Mouse (Mus musculus): ENCODE data around the gene Cpeb4.

The Cpeb4 gene

DNA sequence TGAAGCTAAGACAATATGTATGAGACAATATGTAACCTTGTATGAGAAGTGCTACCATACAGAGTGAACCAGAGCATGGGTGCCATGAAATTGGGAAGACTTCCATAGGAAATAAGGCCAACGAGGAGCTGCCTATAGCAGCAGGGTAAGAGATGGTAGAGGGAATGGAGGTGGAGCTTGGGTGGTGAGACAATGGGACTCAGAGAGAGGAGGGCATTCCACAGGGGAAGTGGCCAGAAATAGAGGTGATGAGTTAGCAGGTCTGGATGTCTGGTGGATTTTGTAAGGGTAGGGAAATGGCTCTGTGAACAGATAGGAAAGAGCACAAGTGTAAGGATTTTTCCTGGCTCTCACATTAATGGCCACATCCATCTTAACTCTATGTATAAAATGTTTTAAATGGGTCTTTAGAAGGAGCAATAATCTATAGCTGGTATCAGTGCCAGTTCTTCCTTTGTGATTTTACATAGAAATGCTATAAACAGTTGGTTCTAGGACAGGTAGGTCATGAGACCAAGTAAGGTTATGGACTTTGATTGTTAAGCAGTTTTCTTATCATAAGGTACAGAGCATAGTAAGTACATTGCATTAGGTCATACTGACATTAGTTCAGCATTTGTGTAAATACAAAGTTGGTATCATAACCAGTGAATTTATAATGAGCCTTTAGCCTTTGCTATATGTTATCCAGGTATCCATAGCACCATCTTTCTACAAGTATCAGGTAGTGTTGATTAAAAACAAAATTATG is 30.4 kb downstream of the Cpeb4 start:
- no peak for DNase-seq

- no peak for DNase-seq
These were observed 34.5 kb downstream of the Cpeb4 start for GRCm38 (mm10) chr11:31906499-31906898.

DNA sequence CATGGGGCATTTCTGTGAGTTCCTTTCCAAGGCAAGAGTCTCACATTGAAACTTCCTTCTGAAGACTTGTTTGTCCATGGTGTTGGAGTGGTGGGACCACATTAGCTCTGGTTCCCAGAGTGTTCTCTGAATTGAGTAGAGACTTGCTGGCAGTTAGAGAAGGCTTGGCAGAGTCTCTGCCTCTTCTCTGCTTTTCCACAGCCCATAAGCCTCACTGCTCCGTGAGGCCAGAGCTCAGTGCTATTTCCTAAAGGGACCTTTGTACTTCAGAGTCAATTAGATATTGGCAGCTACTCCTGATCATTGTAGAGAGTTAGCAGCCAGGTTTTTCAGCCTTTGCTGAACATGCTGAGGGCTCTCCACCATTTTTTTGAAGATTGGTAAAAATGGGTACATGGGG is 35.6 kb downstream of the Cpeb4 start:
- DNase-seq, result no peak

DNA sequence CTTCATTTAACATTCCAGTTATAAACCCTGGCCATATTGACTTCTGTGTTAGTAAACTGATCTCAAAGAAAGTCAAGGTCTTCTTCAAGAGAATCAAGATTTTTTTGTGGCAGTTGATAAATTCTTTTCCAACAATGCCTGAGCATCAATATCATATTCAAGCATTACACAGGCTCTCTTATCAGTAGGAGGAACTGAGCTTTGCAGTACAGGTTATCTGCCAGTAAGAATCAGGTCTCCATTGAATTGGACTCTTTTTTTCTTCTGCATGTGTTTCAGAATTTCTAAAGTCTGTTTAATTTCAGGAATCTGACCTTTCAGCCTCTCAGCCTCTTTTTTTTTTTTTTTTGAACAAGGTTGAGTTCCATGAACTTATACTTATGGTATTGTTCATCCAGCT is 40.9 kb downstream of the Cpeb4 start:
- DNase-seq, result no peak

DNA sequence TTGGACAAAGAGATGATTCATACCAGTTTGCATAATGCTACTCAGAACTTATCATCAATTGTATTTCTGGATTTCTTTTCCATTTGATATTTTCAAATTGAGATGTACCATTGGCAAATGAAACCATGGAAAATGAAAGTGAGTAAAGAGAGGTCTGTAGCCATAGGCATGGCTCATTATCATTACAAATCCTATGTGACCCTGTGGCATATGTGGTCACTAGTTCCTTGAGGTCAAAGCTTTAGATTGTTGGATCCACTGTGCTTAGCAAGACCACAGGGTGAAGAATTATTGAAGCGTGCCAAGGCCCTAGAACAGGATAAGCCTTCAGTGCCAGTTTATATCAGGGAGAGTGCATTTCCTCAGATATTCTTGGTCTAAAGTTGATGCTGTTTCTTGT is 45.8 kb downstream of the Cpeb4 start:
- DNase-seq, result no peak

- DNase-seq, result no peak
These were observed 58.0 kb downstream of the Cpeb4 start for GRCm38 (mm10) chr11:31930051-31930450.

GRCm38 (mm10) chr11:31935652-31936051 is 63.6 kb downstream of the Cpeb4 start:
- no peak for DNase-seq

GRCm38 (mm10) chr11:31936910-31937525 is 65.0 kb downstream of the Cpeb4 start:
- no peak for DNase-seq

DNA sequence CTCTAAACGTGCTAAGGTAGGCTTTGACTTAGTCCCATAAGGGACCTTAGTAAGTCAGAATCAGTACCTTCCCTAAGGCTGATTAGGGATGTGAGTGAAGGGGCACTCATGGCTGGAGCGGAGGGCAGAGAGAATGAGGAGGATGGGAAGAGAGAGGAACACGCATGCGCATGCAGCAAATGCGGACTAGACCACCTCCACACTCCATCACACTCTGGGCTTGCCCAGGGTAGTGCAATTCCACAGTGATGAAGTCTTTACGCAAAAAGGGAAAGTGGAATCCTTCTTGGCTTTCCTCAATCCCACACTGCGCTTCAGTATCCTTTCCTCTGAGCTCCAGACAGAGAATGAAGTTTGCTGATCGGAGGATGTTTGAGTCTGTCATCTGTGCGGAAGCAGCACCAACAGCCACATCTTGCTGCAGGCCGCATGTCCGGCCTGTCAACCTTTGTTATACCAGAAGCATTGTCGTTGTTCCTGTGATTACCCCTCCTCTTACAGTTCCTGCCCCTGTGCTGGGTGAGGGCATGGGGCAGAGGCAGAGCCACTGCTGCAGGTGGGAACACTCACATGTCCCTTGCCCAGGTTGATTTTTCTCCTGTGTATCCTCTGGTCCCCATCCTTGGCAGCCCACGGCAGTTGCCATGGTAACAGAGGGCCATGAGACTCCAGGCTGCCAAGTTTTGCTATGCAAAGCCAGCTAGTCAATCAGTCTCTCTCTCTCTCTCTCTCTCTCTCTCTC is 69.1 kb downstream of the Cpeb4 start:
- DNase-seq, result no peak

GRCm38 (mm10) chr11:31941640-31942638 is 69.9 kb downstream of the Cpeb4 start:
- peak; percentile 57 to 63 for DNase-seq

- DNase-seq, result peak; percentile 30 to 61
These were observed 73.5 kb downstream of the Cpeb4 start for GRCm38 (mm10) chr11:31945471-31945870.

- DNase-seq, result peak; percentile 34 to 52
These were observed 76.7 kb downstream of the Cpeb4 start for GRCm38 (mm10) chr11:31948462-31949330.

- peak; percentile 59 to 69 for DNase-seq
These were observed 77.3 kb downstream of the Cpeb4 start for GRCm38 (mm10) chr11:31949331-31949785.

DNA sequence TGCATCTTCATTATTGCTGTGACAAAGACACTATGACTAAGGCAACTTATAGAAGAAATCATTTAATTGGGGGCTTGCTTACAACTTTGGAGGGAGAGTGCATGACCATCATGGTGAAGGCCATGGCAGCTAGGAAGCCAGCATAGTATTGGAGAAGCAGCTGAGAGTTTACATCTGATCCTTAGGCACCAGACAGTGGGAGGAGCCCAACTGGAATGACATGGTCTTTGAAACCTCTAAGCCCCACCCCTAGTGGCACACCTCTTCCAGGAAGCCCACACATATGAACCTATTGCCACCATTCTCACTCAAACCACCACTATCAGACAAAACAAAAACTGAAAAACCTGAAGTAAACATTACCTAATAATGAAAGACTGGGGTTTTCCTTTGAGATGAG is 88.1 kb downstream of the Cpeb4 start:
- no peak for DNase-seq

DNA sequence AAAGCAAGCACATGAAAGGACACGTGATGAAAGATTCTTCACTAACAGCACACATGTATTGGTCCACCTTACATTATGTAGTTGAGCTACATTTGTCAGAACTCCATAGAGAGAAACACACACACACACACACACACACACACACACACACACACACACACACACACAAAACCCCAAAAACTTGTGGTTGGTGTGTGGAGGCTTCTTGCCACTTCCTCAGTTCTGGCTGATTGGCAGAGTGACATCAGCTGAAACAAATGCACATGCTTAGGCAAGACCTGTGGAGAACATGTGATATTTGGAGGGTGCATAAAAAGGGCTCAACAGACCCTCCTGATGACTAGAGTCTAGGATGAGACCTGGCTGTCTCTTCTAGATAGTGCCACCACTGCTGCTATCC is 92.0 kb downstream of the Cpeb4 start:
- no peak for DNase-seq

GRCm38 (mm10) chr11:31965256-31966134 is 93.5 kb downstream of the Cpeb4 start, which contains the start of gene 4930524B15Rik:
4930524B15Rik (plus strand) TSS chr11:31965592.
- no peak for DNase-seq

GRCm38 (mm10) chr11:31974132-31974531 is 102.1 kb downstream of the Cpeb4 start:
- DNase-seq, result no peak

DNA sequence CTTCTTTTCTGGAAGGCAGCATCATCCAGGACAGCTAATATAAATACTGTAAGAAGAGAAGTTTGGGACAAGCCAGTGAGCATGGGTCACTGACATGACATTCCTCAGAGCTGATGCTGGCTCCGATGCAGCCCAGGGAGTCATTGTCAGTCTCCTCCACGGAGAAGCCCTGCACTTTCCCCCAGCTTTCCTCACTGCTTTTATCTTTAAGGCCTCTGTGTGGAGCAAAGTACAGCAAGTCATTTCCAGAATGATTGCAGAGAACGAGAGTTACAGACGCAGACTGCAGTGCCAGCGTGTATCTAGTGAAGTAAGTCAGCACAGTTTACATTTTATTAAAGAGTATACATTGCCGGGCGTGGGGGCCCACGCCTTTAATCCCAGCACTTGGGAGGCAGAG is 102.8 kb downstream of the Cpeb4 start:
- DNase-seq, result no peak

DNA sequence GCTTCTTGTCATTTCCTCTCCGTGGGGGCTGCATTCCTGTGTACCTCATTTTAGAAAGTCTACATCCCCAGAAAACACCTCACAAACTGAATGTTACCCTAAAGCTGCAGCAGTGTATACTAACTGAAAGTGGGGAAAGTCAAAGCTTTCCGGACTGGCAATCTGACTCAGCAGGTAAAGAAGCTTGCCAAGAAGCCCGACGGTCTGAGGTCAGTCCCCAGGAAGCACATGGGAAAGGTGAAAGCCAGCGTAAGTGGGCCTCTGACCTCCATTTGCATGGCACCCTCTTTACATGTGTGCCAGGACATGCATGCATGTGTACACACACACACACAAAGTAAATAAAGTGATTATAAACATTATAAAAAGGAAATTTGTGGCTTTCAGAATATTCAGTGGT is 103.7 kb downstream of the Cpeb4 start:
- DNase-seq, result no peak

- no peak for DNase-seq
These were observed 104.1 kb downstream of the Cpeb4 start for GRCm38 (mm10) chr11:31976137-31976536.

Measured in thymus, postnatal 36 days (tissue).